Mouse (Mus musculus) erythroblast, embryonic 14.5 days (primary cell): ENCODE data around the gene Cse1l.

Experiments used
- GATA1 ChIP-seq: IDR thresholded peaks from 2 replicates; pipeline ENCODE4 v1.6.1; 2012; ENCODE audit warnings: low read length, inconsistent platforms, mixed read lengths
- TAL1 ChIP-seq: IDR thresholded peaks from 3 replicates; pipeline ENCODE4 v1.6.1; 2012; ENCODE audit warnings: low read length, inconsistent platforms, mixed read lengths

DNA sequence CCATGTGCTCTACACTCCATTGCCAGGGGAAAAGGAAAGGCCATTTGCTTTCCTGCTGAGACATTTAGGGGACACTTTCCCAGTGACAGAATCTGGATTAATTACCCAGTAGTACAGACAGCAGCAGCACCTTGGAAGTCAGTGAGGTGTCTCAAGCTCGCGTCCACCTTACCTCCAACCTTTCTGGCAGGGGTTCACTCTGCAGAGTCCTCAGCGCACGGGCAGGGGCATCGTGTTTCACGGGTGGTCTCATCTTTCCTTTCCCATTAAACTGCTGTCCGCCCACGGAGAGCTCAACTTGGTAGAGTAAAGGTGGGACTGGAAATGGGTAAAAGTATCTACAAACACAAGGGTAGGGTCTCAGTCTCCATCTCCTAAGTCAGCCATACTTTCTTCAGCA, 57.4 kb downstream of the Cse1l start:
- TF ChIP-seq TAL1 (no peak), GATA1 (no peak)
